Mouse (Mus musculus): ENCODE data around the gene Cdkn2c. TPM values are rescaled to one million over a fixed set of nuclear protein-coding genes. Genes with fewer than 3 reads are reported as not detected.

Cdkn2c gene
- total RNA-seq, 2 experiments from 2014 or later, result 196 to 219 TPM

DNA sequence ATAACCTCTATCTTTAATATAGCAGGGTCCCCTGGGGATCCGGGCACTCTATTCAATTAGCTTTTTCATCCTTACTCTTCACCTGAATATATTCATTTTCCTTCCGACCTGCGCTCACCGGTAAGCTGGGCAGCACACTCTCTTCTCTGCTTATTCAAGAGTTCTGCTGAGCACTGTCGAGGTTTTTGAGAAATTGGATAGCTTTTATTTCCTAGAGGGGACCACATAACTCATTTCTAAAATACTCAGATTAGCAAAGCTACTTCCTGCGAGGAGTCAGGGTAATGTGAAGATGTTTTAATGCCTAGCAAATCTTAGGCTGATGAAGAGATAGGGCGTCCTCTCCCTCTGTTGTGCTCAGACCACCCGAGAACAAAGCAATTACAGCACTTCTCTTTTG lies 8.2 kb downstream of the Cdkn2c start:
- ATAC-seq (replicated peaks; ENCODE audit: low FRiP score, poor library complexity, severe bottlenecking), result no peak

GRCm38 (mm10) chr4:109657851-109658500 lies 9.0 kb downstream of the Cdkn2c start:
- peak; percentile 31; the same call in 1 of the 2 replicates for ATAC-seq (replicated peaks; ENCODE audit: low FRiP score, poor library complexity, severe bottlenecking)

DNA sequence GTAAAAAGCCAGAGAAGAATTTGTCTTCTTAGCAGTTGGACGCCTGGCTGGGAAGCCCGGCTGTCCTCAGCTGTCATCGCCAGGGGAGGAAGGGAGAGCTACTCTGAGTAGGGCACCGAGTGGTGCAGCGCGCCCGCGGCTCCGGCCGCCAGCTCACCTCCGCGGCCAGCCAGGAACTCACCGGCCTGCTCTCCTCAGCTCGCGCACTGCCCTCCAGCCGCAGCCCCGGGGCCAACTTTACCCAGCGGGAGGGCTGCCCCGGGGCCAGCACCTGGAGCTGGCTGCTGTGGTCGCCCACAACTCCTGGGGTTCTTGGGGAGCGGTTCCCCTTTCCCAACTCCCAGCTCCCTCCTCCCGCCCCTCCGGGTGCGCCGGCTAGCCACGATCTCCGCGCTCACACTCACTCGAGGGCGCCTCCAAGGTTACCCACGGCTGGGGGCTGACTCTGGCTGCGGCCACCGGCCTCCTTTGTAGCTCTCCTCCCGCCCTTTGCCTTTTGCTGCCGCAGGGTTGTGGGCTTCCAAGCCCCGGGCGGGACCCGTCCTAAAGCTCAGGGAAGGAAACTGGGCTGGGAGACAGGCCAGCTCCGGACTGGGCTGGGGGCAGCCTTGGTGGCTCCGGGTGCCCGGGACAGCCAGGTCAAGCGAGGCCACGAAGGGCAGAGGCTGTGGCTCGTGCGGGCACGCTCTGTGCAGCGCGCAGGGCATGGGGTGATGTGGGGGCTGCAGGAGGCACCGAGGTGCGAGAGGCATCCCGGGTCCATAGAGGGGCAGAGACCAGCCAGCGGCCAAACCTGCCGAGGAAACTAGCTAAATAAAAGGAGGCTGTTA lies 9.8 kb downstream of the Cdkn2c start:
- peak; percentile 52 for ATAC-seq (replicated peaks; ENCODE audit: low FRiP score, poor library complexity, severe bottlenecking)

DNA sequence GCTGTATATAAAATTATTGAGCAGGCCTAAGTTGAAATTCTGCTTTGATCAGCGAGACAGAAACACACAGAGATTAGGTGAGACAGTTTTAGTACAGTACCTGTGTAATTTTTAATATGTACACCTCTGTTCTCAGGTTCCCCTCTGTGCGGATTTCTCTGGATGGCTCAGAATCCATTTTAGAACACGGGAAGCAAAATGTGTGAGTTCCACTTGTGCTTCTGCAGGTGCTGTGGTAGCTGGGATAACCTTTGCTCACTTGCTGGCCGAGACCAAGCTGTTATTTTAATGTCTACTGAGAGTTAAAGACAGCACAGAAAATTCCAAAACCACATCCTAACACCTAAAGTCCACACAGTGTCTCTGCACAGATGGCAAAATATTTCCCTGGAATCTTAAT lies 10.7 kb downstream of the Cdkn2c start:
- no peak for ATAC-seq (replicated peaks; ENCODE audit: low FRiP score, poor library complexity, severe bottlenecking)

DNA sequence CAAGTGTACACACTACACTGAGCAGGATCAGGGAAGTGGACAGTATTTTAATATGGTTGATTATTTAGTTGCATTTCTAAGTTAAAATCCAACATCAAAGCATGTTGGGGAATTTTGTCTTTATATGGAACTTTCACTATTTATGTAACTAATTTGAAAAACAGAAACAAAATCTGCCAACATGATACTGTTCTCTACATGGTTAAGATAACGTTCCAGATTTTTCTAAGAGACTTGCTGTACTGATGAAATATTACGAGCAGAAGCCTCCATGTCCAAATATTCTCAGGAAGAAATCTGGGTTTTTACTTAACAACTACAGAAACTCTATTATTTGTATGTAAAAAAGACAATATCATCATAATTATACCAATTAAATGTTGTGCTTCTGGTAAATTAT lies 11.3 kb downstream of the Cdkn2c start:
- no peak for ATAC-seq (replicated peaks; ENCODE audit: low FRiP score, poor library complexity, severe bottlenecking)

GRCm38 (mm10) chr4:109654701-109655100 lies 12.3 kb downstream of the Cdkn2c start:
- no peak for ATAC-seq (replicated peaks; ENCODE audit: low FRiP score, poor library complexity, severe bottlenecking)

DNA sequence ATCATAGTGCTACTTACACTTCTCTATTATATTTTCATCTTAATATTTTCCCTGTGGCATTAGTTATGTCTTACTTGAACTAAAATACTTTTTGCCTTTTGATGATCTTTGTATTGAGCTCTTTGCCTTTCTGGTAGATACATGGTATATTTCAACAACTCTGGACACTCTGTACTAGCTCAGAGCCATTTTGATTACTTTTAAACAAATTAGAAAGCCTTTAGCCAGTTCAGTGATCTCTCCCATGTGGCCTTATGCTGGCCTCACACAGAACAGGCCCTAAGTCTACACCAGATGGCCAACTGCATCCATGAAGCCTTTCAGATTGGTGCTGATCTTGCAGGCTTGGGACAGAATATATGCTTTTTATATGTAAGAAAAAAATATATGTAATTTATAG lies 13.7 kb downstream of the Cdkn2c start:
- ATAC-seq (replicated peaks; ENCODE audit: low FRiP score, poor library complexity, severe bottlenecking), result no peak

- ATAC-seq (replicated peaks; ENCODE audit: low FRiP score, poor library complexity, severe bottlenecking), result no peak
These were observed 17.7 kb downstream of the Cdkn2c start for GRCm38 (mm10) chr4:109649331-109649730.

DNA sequence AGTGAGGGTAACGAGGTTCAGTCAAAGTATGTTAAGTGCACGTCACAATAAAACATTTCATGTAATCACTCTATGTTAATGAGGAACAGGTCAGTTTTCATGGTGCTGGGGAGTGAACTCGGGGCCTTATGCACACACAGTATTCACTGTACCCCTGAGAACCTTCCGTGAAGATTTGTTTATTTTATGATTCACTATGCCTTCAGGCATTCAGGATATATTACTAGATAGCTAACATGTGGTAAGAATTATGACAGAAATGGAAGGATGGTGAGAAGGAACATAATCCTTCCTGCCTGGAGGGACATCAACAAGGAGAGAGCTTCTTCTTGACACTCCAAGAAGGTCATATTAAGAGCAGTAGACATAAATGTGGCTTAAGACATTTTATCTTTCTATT lies 19.7 kb downstream of the Cdkn2c start:
- no peak for ATAC-seq (replicated peaks; ENCODE audit: low FRiP score, poor library complexity, severe bottlenecking)

- no peak for ATAC-seq (replicated peaks; ENCODE audit: low FRiP score, poor library complexity, severe bottlenecking)
These were observed 25.5 kb downstream of the Cdkn2c start for GRCm38 (mm10) chr4:109641451-109641850.

DNA sequence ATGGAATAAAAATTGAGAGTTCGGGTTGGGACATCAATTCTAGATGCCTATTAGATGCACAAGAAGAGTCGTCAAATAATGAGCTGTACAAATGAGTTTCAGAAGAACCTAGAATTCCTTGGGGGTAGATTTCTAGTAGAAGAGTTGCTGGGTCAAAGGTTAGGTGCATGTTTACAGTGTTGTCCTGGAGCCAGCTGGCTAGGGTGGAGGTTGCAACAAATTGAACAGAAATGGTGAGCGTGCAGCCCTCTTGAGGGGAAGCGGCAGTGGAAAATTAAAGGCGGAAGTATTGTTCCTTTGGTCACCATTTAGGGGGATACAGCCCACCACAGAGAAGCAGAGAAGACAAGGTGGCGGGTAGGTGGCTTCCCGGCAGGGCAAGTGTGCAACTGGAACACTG lies 26.8 kb downstream of the Cdkn2c start:
- ATAC-seq (replicated peaks; ENCODE audit: low FRiP score, poor library complexity, severe bottlenecking), result no peak

GRCm38 (mm10) chr4:109639356-109639755 lies 27.6 kb downstream of the Cdkn2c start:
- no peak for ATAC-seq (replicated peaks; ENCODE audit: low FRiP score, poor library complexity, severe bottlenecking)

DNA sequence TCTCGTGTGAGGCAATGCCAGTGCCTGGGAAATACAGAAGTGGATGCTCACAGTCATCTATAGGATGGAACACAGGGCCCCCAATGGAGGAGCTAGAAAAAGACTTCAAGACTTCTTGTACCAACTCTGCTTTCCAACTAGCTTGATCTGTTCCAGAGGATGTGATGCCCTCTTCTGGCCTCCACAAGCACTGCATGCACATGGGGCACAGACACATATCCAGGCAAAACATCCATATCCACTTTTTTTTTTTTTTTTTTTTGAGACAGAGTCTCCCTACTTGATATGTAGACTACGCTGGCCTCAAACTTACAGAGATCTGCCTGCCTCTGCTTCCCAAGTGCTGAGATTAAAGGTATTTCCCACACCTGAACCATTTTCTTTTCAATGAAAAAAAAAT lies 32.0 kb downstream of the Cdkn2c start:
- ATAC-seq (replicated peaks; ENCODE audit: low FRiP score, poor library complexity, severe bottlenecking), result 0 out of 2 replicates have a peak, but pooled peaks have one; percentile 61

DNA sequence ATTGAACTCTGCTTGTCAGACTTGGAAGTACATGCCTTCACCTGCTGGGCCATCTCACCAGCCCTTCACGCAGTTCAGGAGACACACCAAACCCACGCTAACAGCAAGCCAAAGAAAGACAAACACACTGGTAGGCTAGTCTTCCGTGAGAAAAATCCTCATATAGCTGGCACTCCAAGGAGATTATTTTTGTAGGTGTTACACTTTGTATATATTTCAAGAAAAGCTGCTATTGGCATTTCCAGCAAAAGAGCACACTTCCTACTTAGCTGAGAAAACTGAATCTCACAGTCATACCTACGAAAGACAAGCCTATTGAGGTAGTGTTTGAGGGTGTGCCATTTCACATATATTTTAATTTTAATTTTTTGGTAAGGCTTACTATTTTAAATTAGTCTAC lies 36.0 kb downstream of the Cdkn2c start:
- ATAC-seq (replicated peaks; ENCODE audit: low FRiP score, poor library complexity, severe bottlenecking), result no peak

DNA sequence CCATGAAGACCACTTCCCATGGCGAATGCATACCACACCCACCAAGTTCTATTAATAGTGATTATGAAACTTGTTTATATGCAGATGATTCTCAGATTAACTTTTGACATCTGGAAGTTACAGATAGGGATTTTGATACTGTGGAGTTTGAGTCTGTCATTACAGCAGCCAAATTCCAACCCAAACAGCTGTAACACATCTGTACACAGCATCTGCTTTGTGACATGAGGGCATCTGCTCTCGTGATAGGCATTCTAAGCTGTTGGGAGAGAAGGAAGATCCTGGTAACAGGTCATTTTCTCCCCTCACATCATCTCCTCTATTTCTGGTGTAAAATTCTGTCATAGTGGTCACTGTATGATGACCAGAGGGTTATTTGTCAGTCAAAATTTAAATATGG lies 36.8 kb downstream of the Cdkn2c start:
- ATAC-seq (replicated peaks; ENCODE audit: low FRiP score, poor library complexity, severe bottlenecking), result no peak

GRCm38 (mm10) chr4:109612596-109612995 lies 54.4 kb downstream of the Cdkn2c start:
- ATAC-seq (replicated peaks; ENCODE audit: low FRiP score, poor library complexity, severe bottlenecking), result no peak

Other genes starting within 250 kb of the Cdkn2c start
- 74.2 and 78.9 TPM in 2 replicates for gene Rnf11, start 182.5 kb downstream of the Cdkn2c start, total RNA-seq (2015; ENCODE audit: low replicate concordance)
- 87.3 and 96.1 TPM in 2 replicates for gene Rnf11, start 182.5 kb downstream of the Cdkn2c start, total RNA-seq (2017; ENCODE audit: low replicate concordance)
- not detected in 2 replicates for gene 4930522H14Rik, start 135.9 kb downstream of the Cdkn2c start, total RNA-seq (2015; ENCODE audit: low replicate concordance)
- gene 4930522H14Rik, start 135.9 kb downstream of the Cdkn2c start, total RNA-seq (2017; ENCODE audit: low replicate concordance), result not detected in 2 replicates
- gene Faf1, start 9.4 kb upstream of the Cdkn2c start, total RNA-seq (2015; ENCODE audit: low replicate concordance), result 50.8 and 68.3 TPM in 2 replicates
- gene Faf1, start 9.4 kb upstream of the Cdkn2c start, total RNA-seq (2017; ENCODE audit: low replicate concordance), result 78.3 and 105 TPM in 2 replicates